Mouse (Mus musculus): ENCODE results near the gene Cbx1. TPM values are rescaled to one million over a fixed set of nuclear protein-coding genes. Genes with fewer than 3 reads are reported as not detected.
A peak's percentile ranks its signal among the peaks of the same experiment; 100 is the strongest.

The Cbx1 gene
- polyA plus RNA-seq, 1 experiment from 2014 or later: 213 TPM

MicroRNAs within 50 kb of the gene (microRNA counts, 519-probe panel; counts per million panel counts)
- microRNA mmu-miR-152: 5,157 counts per million, percentile 88 among the panel's probes with 10 or more counts

Small RNA genes lying within 50 kb of the gene (microRNA-seq; reads per million reads assigned to microRNA genes)
- gene Mir152: 83.0 reads per million, percentile 47 among the genes with 10 or more reads in this experiment

Other genes starting within 250 kb of the Cbx1 start
- 22.4 and 25.5 TPM in 2 replicates for gene Snx11, start 11.6 kb upstream of the Cbx1 start, polyA plus RNA-seq (2016; fragmentation: Nextera tagmentation; extraction: Ambion mirVana)
- gene Nfe2l1, start 40.8 kb downstream of the Cbx1 start, polyA plus RNA-seq (2016; fragmentation: Nextera tagmentation; extraction: Ambion mirVana): 65.4 and 69.9 TPM in 2 replicates
- gene Copz2, start 60.7 kb downstream of the Cbx1 start, polyA plus RNA-seq (2016; fragmentation: Nextera tagmentation; extraction: Ambion mirVana): 36.2 and 37.4 TPM in 2 replicates
- gene Cdk5rap3, start 127.4 kb downstream of the Cbx1 start, polyA plus RNA-seq (2016; fragmentation: Nextera tagmentation; extraction: Ambion mirVana): 90.1 and 99.9 TPM in 2 replicates
- gene Prr15l, start 139.0 kb downstream of the Cbx1 start, polyA plus RNA-seq (2016; fragmentation: Nextera tagmentation; extraction: Ambion mirVana): 1.1 and 2.3 TPM in 2 replicates
- 32.0 and 34.5 TPM in 2 replicates for gene Pnpo, start 154.9 kb downstream of the Cbx1 start, polyA plus RNA-seq (2016; fragmentation: Nextera tagmentation; extraction: Ambion mirVana)
- 27.9 and 30.3 TPM in 2 replicates for gene Sp2, start 193.8 kb downstream of the Cbx1 start, polyA plus RNA-seq (2016; fragmentation: Nextera tagmentation; extraction: Ambion mirVana)
- 4.4 and 7.4 TPM in 2 replicates for gene Sp6, start 224.3 kb downstream of the Cbx1 start, polyA plus RNA-seq (2016; fragmentation: Nextera tagmentation; extraction: Ambion mirVana)
- gene Scrn2, start 240.8 kb downstream of the Cbx1 start, polyA plus RNA-seq (2016; fragmentation: Nextera tagmentation; extraction: Ambion mirVana): 43.5 and 43.8 TPM in 2 replicates

Measured in embryonic facial prominence, embryonic 10.5 days (tissue).